Mouse (Mus musculus): ENCODE measurements around the gene Sla2.

DNA sequence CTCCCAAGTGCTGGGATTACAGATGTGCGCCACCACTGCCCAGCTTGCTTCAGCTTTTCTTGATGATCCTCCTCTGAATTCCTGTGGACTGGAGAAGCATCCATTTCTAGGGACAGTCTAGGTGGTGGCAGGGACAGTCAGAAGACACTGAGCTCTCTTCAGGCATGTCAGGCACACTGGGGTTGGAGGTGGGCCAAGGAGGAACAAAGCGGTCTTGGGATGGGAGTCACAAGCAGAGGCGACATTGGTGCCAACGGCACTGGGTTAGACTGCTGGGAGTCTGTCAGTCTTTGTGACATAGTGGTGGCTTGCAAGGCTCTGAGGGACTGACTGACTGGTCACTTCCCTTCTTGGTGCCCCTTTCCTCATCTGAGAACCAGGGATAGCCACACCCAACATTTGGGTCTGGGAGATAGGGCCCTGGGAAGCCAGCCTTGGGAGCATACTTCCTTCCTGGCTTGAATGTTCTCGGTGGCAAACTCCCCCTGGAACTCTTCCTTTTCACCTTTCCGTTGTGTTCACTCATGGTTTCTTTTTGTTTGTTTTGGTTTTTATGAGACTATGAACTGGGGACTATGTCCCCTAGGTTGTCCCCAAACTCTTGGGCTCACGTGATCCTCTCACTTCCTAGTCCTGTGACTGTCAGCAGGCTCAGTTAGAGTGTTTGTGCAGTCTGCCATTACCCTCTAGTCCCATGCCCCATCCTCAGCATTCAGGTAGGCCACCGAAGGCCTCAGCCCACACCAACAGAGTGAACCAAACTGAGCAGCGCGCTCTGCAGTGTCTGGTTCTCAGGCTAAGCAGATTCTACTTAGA, 2.4 kb downstream of the Sla2 start:
- no peak for TF ChIP-seq CTCF (IDR thresholded peaks at IDR 0.05; ENCODE audit: borderline replicate concordance, extremely low read depth, insufficient read depth, insufficient read length)
- no peak for TF ChIP-seq POLR2A (IDR thresholded peaks at IDR 0.05; ENCODE audit: borderline replicate concordance, extremely low read depth, insufficient read depth, insufficient read length, poor library complexity, severe bottlenecking)
